Mouse (Mus musculus): ENCODE data around the gene Sipa1l1. TPM values are rescaled to one million over a fixed set of nuclear protein-coding genes. Genes with fewer than 3 reads are reported as not detected.

The Sipa1l1 gene
- polyA plus RNA-seq, 1 experiment = 50.5 TPM

- Histone ChIP-seq H3K4me3 (ENCODE audit: insufficient read depth, low read depth, low read length) (no peak overlapping the region), H3K4me1 (ENCODE audit: control insufficient read depth, insufficient read depth, low read length) (peaks cover 22% of the 10 kb centered on the region), H3K27ac (ENCODE audit: insufficient read depth, low read depth, low read length) (no peak overlapping the region)
- WGBS = 48% methylated on average over 9 of the region's 9 CpGs
- TF ChIP-seq POLR2A (IDR thresholded peaks at IDR 0.05; ENCODE audit: insufficient read depth, low read depth, low read length) (no peak), CTCF (IDR thresholded peaks at IDR 0.05; ENCODE audit: insufficient read depth, low read depth, low read length) (no peak)
Observed at GRCm38 (mm10) chr12:82188321-82189075, 19.4 kb downstream of the Sipa1l1 start.

DNA sequence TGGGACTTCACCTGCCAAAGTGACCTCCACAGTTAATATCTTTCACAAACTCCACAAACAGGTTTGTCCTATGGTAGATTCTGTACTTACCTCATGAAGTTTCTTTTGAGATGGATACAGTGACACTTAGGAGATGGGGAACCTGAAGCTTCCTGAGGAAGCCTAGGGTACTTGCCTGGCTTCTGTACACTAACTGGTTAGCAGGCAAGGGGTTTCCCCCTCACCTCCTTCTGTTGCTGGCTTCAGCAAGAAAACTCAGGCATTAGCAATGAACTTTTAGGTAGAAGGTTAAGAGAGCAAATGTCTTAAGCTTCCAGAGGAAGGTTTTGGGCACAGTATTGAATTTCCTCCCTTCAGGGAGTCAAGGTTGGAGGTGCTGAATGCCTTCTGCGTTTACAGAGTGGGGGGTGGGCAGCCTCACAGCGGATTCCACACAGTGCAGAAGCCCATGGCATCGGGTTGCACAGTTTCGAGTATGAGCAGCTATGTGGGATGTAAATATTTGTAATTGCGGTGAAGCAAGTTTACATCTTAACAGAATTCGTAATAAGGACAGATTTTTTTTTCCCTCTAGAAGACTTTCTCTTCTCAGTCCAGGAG lies 20.1 kb downstream of the Sipa1l1 start:
- TF ChIP-seq CTCF (IDR thresholded peaks at IDR 0.05; ENCODE audit: insufficient read depth, low read depth, low read length) (no peak), POLR2A (IDR thresholded peaks at IDR 0.05; ENCODE audit: insufficient read depth, low read depth, low read length) (no peak)

DNA sequence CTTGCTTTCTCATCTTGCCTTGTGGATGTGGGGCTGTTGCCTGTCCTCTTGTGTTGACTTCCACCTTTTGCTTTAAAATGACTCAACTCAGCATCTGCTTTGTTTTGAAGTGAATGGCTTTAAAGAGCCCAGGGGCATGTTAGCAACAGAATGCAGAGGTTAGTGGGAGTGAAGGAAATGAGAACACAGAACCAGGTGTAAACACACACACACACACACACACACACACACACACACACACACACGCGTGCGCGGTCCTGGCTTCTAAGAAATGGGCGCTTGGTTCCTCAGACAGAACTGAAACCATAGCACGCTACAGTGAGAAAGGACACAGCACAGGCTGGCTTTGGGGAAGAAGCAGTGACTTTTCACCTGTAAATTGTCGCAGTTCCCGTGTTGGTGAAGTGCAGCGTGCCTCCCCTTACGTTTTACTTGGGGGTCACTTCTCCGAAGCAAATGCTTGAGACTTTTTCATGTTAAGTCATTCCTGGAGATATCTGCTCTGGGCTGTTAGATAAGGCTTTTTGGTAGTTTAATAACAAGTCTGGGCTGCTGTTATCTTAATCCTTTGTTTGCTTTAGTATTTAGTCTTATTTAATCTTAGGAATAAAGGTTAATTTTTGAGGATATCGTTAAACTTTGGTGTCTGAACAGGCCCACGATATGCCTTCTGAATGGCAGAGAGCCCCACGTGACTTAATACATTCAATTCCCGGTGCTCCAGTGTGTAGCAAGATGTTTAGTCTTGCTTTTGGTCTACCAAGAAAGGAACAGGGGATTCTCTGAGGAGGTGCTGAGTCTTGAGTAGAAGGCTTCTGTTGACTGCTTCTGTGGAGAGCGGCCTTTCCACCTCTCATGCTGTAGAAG lies 20.8 kb downstream of the Sipa1l1 start:
- H3K27ac ChIP-seq (ENCODE audit: insufficient read depth, low read depth, low read length) = no peak overlapping the region
- WGBS = 91% methylated on average over 16 of the region's 16 CpGs
- peaks cover 22% of the 10 kb centered on the region for H3K4me1 ChIP-seq (ENCODE audit: control insufficient read depth, insufficient read depth, low read length)
- no peak overlapping the region for H3K4me3 ChIP-seq (ENCODE audit: insufficient read depth, low read depth, low read length)
- TF ChIP-seq CTCF (IDR thresholded peaks at IDR 0.05; ENCODE audit: insufficient read depth, low read depth, low read length) (no peak), POLR2A (IDR thresholded peaks at IDR 0.05; ENCODE audit: insufficient read depth, low read depth, low read length) (no peak)

More for the DNA sequence above, 20.1 kb downstream of the Sipa1l1 start:
- Histone ChIP-seq H3K4me1 (ENCODE audit: control insufficient read depth, insufficient read depth, low read length) (peaks cover 22% of the 10 kb centered on the region), H3K27ac (ENCODE audit: insufficient read depth, low read depth, low read length) (no peak overlapping the region), H3K4me3 (ENCODE audit: insufficient read depth, low read depth, low read length) (no peak overlapping the region)
- WGBS = 51% methylated on average over 6 of the region's 6 CpGs

DNA sequence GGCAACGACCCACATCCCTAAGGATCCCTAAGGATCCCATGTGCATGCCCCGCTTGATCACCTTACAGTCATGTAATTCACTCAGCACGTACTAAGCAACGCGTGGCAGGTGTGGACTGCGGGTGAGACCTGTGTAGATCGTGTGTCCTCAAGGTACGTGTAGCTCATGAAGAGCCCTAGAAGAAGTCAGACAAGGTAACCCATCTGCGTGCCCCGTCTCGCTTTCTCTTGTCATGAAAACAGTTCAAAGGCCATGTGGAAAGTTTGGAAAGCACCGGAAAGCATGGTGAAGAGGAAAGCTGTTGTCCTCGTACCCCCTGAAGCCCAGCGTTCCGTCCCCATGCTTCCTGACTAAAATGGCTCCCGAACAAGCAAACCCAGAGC lies 21.5 kb downstream of the Sipa1l1 start:
- WGBS = 99% methylated on average over 16 of the region's 16 CpGs
- Histone ChIP-seq H3K27ac (ENCODE audit: insufficient read depth, low read depth, low read length) (no peak overlapping the region), H3K4me3 (ENCODE audit: insufficient read depth, low read depth, low read length) (no peak overlapping the region), H3K4me1 (ENCODE audit: control insufficient read depth, insufficient read depth, low read length) (peaks cover 22% of the 10 kb centered on the region)
- TF ChIP-seq POLR2A (IDR thresholded peaks at IDR 0.05; ENCODE audit: insufficient read depth, low read depth, low read length) (no peak), CTCF (IDR thresholded peaks at IDR 0.05; ENCODE audit: insufficient read depth, low read depth, low read length) (no peak)

GRCm38 (mm10) chr12:82191686-82192085 lies 22.6 kb downstream of the Sipa1l1 start:
- WGBS = 88% methylated on average over 5 of the region's 5 CpGs
- no peak for TF ChIP-seq POLR2A (IDR thresholded peaks at IDR 0.05; ENCODE audit: insufficient read depth, low read depth, low read length)
- TF ChIP-seq CTCF (IDR thresholded peaks at IDR 0.05; ENCODE audit: insufficient read depth, low read depth, low read length) = no peak
- no peak overlapping the region for H3K27ac ChIP-seq (ENCODE audit: insufficient read depth, low read depth, low read length)

GRCm38 (mm10) chr12:82192641-82193054 lies 23.5 kb downstream of the Sipa1l1 start:
- Histone ChIP-seq H3K27ac (ENCODE audit: insufficient read depth, low read depth, low read length) (no peak overlapping the region), H3K4me3 (ENCODE audit: insufficient read depth, low read depth, low read length) (no peak overlapping the region), H3K4me1 (ENCODE audit: control insufficient read depth, insufficient read depth, low read length) (peaks cover 31% of the 10 kb centered on the region)
- TF ChIP-seq POLR2A (IDR thresholded peaks at IDR 0.05; ENCODE audit: insufficient read depth, low read depth, low read length) (no peak), CTCF (IDR thresholded peaks at IDR 0.05; ENCODE audit: insufficient read depth, low read depth, low read length) (no peak)
- WGBS = 91% methylated on average over 4 of the region's 4 CpGs

More at GRCm38 (mm10) chr12:82191686-82192085, 22.6 kb downstream of the Sipa1l1 start:
- H3K4me1 ChIP-seq (ENCODE audit: control insufficient read depth, insufficient read depth, low read length) = peaks cover 28% of the 10 kb centered on the region
- no peak overlapping the region for H3K4me3 ChIP-seq (ENCODE audit: insufficient read depth, low read depth, low read length)

DNA sequence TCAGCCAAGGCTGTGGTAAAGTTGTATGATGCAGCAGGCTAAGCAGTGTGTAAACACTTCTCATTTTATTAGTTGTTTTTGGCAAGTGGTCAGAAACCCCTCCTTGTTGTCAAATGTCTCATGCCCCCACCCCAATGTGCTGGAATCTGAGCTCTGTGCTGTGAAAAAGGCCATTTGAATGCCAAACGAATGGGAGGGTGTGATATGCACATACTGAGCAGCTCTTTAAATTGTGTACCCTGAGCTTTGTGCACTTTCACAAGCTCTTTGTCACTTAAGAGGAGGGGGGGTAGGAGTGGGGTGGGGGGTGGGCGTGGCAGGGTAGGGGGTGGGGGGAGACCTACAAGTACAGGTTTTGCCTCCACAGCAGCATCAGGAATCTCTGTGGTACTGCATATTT lies 24.4 kb downstream of the Sipa1l1 start:
- no peak overlapping the region for H3K27ac ChIP-seq (ENCODE audit: insufficient read depth, low read depth, low read length)
- WGBS = 81% methylated on average over 2 of the region's 2 CpGs
- no peak overlapping the region for H3K4me3 ChIP-seq (ENCODE audit: insufficient read depth, low read depth, low read length)
- peaks cover 28% of the 10 kb centered on the region for H3K4me1 ChIP-seq (ENCODE audit: control insufficient read depth, insufficient read depth, low read length)
- TF ChIP-seq CTCF (IDR thresholded peaks at IDR 0.05; ENCODE audit: insufficient read depth, low read depth, low read length) (no peak), POLR2A (IDR thresholded peaks at IDR 0.05; ENCODE audit: insufficient read depth, low read depth, low read length) (no peak)

GRCm38 (mm10) chr12:82194919-82195318 lies 25.8 kb downstream of the Sipa1l1 start:
- 88% methylated on average over 3 of the region's 3 CpGs for WGBS
- Histone ChIP-seq H3K4me3 (ENCODE audit: insufficient read depth, low read depth, low read length) (no peak overlapping the region), H3K27ac (ENCODE audit: insufficient read depth, low read depth, low read length) (no peak overlapping the region), H3K4me1 (ENCODE audit: control insufficient read depth, insufficient read depth, low read length) (peaks cover 22% of the 10 kb centered on the region)
- TF ChIP-seq CTCF (IDR thresholded peaks at IDR 0.05; ENCODE audit: insufficient read depth, low read depth, low read length) = no peak
- no peak for TF ChIP-seq POLR2A (IDR thresholded peaks at IDR 0.05; ENCODE audit: insufficient read depth, low read depth, low read length)
